Mouse (Mus musculus): ENCODE measurements around the gene Cdca7.

Gene Cdca7

DNA sequence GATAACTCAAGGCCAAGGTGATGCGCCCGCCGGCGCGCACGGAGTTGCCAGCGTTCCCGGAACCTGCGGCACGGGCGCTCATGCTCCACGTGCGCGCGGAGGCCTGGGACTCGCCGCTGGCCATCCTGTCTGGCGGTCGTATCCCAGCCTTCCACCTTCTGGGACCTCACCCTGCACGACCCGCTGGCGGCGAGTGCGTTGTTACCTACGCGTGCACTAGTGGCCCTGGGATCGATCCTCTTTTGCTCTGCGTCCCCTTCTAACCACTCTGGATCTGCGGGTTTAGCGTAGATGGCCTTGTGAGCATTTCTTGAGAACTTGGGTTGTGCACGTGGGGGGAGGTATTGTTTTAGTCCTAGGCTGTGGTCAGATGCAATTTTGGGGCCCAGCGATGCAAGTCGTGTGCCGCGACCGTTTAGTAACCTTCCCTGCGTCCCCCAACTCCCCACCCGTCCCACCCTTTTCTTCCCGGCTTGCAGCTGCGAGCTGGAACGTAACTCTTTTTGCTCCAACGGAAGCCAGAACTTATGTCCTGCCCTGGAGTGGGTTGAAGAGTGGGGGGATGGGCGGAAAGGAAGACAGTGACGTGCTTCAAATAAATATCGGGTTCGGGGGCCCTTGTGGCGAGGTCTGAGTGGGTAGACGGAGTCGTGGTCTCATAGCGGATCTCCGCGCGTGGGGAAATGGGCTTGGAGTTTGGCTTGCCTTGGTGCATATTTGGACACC, 690 bp downstream of the Cdca7 start:
- CTCF ChIA-PET = no interaction called here
- POLR2A ChIA-PET = interaction anchor here (0.5 to 6.9 kb wide), 30 partner anchors 8 to 1623 kb away, joined by 3 to 55 read pairs (median 4); partner anchors contain the start of gene Sp3 (in 1 of the 4)

GRCm38 (mm10) chr2:72477221-72477620, 1.3 kb downstream of the Cdca7 start:
- ChIA-PET CTCF (no interaction called here), POLR2A (interaction anchor here in 3 of 4 experiments (0.5 to 6.9 kb wide), 7 partner anchors 10 to 1623 kb away, joined by 3 to 55 read pairs (median 6); no protein-coding TSS in a partner anchor)

DNA sequence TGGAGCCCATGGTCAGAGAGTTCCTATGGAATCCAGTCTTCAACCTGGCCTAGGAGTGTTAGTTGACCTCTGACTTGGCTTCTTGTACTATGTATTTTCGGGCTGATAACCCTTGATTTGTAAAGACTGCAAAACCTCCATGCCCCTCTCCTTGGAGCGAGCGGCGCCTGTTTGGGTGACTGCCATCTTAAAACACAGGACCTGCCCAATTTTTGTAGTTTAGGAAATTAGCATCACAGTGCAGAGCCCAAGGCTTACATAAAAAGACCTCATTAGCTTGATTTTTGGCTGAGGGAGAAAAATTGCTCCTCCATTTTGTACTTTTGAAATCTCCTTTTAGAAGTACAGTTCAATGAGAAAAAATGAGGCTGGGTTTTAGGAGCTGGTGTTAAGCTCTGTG, 2.2 kb downstream of the Cdca7 start:
- ChIA-PET POLR2A (interaction anchor here in 2 of 4 experiments (2.0 to 6.9 kb wide), 4 partner anchors 9 to 31 kb away, joined by 6 to 55 read pairs (median 21); no protein-coding TSS in a partner anchor), CTCF (no interaction called here)

GRCm38 (mm10) chr2:72478921-72479320, 3.0 kb downstream of the Cdca7 start:
- CTCF ChIA-PET = no interaction called here
- POLR2A ChIA-PET = interaction anchor here in 2 of 4 experiments (0.6 to 6.9 kb wide), 7 partner anchors 8 to 435 kb away, joined by 3 to 55 read pairs (median 6); no protein-coding TSS in a partner anchor

- CTCF ChIA-PET = interaction anchor here in 2 of 4 experiments (0.6 to 1.1 kb wide), 2 partner anchors 276 to 386 kb away, joined by 3 to 4 read pairs; no protein-coding TSS in a partner anchor
- POLR2A ChIA-PET = interaction anchor here in 2 of 4 experiments (0.6 to 6.9 kb wide), 15 partner anchors 8 to 434 kb away, joined by 3 to 55 read pairs (median 4); no protein-coding TSS in a partner anchor
These were observed 3.9 kb downstream of the Cdca7 start for GRCm38 (mm10) chr2:72479818-72480217.

- ChIA-PET POLR2A (interaction anchor here (0.6 to 3.4 kb wide), 13 partner anchors 8 to 240 kb away, joined by 3 to 27 read pairs (median 4); partner anchors contain the start of gene Cdca7 (in 4 of the 4)), CTCF (interaction anchor here in 1 of 4 experiments (1.0 kb wide), 1 partner anchor 16 kb away, joined by 3 read pairs; no protein-coding TSS in a partner anchor)
These were observed 15.7 kb downstream of the Cdca7 start for GRCm38 (mm10) chr2:72491650-72492049.

- POLR2A ChIA-PET = interaction anchor here in 3 of 4 experiments (1.5 to 3.4 kb wide), 4 partner anchors 13 to 18 kb away, joined by 3 to 27 read pairs (median 10); partner anchors contain the start of gene Cdca7 (in 2 of the 3)
- CTCF ChIA-PET = no interaction called here
These were observed 17.1 kb downstream of the Cdca7 start for GRCm38 (mm10) chr2:72493039-72493438.

DNA sequence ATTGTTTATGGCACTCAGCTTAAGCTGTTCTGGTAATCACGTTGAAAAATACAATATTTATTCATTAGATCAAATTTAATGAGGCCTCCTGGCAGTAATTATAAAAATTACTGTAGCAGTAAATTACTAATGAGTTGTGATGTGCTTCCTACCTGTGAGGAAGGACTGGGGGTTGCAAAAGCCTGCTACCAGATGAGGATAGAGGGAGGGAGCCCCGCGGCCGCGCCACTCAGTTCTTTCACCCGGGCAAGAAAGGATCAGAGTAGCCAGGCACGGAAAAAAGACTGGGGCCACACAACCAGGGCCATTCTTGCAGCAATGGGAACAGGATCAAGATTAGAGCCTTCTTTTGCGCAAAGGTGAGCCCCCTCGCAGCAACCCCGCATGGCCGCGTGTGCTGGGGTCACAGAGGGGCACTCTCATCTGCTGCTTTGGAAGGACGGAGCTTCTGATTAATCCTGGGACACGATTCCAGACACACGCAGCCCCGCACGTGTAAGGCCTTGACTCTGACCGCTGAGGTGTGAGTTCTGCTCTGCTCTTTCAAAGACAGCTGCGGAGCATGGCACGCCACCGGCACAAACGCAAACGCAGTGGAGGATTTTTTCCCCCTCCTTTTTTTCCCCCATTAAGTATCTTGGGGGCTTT, 23.2 kb downstream of the Cdca7 start:
- ChIA-PET POLR2A (interaction anchor here in 2 of 4 experiments (0.6 to 3.9 kb wide), 16 partner anchors 8 to 676 kb away, joined by 3 to 23 read pairs (median 4); partner anchors contain the start of gene Cdca7 (in 1 of the 2)), CTCF (interaction anchor here in 2 of 4 experiments (0.6 kb wide), 2 partner anchors 205 to 233 kb away, joined by 3 read pairs; no protein-coding TSS in a partner anchor)

- ChIA-PET POLR2A (interaction anchor here in 2 of 4 experiments (0.6 to 3.9 kb wide), 17 partner anchors 8 to 676 kb away, joined by 3 to 23 read pairs (median 4); partner anchors contain the start of gene Cdca7 (in 1 of the 2)), CTCF (interaction anchor here in 1 of 4 experiments (0.6 kb wide), 1 partner anchor 232 kb away, joined by 3 read pairs; no protein-coding TSS in a partner anchor)
These were observed 23.9 kb downstream of the Cdca7 start for GRCm38 (mm10) chr2:72499782-72500411.

DNA sequence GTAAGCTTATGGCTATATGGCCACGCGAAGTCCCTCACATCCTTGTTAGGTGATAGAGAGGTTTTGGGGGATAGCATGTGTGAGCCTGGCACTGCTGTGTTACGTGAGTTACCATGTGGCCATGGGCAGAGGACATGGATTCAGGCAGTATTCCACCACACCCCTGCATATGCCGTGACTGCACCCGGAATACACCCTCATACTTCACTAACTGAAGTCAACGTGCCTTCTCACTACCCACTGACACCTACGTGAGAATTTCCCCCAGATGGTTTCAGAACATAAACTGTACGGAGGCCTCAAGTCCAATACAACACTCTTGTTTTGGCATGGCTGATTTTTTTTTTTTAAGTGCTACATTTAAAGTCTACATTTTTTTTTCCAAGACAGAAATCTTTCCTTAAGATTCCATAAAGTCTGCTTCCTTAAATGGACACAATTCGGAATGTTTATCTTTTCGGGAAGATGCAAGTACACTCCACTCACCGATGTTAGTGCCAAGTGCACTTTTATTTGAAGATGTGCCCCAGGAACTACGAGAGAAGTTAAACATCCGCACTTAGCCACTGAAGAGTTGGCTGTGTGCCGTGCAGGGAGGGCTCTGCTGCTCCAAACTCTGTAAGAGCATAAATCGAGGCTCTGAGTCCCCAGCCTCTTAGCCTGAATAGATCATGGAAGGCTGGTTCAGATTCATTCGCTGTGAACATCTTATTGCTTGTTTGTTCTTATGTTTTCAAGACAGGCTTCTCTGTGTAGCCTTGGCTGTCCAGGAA, 26.3 kb downstream of the Cdca7 start:
- ChIA-PET POLR2A (interaction anchor here in 1 of 4 experiments (0.9 to 3.9 kb wide), 2 partner anchors 11 to 27 kb away, joined by 3 to 23 read pairs; partner anchors contain the start of gene Cdca7), CTCF (no interaction called here)

DNA sequence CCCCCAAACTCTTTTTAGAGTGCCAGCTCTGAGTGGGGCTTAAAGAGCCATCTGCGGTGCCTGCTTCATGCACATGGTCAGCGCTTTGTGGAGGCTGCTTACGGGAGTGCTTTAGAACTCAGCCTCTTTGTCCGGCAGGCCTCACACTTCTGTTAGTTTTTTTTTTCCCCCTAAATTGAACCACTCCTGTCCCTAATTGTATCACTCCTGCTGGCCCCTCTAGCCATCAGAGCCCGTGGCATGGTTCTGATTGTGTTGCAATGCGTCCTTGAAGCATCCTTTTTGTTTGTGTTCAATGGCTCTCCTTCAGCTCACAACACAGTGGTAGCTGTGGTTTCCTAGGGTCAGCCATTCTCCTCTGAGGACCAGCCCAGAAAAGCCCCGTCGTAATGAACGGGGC, 27.7 kb downstream of the Cdca7 start:
- CTCF ChIA-PET = no interaction called here
- POLR2A ChIA-PET = interaction anchor here in 1 of 4 experiments (2.7 kb wide), 1 partner anchor 12 kb away, joined by 7 read pairs; no protein-coding TSS in a partner anchor

GRCm38 (mm10) chr2:72507855-72508635, 32.1 kb downstream of the Cdca7 start:
- CTCF ChIA-PET = interaction anchor here in 2 of 4 experiments (0.6 to 0.8 kb wide), 2 partner anchors 305 to 611 kb away, joined by 3 read pairs; no protein-coding TSS in a partner anchor
- POLR2A ChIA-PET = interaction anchor here in 2 of 4 experiments (0.8 to 1.5 kb wide), 7 partner anchors 8 to 179 kb away, joined by 3 to 5 read pairs (median 4); partner anchors contain the start of gene Cdca7 (in 1 of the 2)

DNA sequence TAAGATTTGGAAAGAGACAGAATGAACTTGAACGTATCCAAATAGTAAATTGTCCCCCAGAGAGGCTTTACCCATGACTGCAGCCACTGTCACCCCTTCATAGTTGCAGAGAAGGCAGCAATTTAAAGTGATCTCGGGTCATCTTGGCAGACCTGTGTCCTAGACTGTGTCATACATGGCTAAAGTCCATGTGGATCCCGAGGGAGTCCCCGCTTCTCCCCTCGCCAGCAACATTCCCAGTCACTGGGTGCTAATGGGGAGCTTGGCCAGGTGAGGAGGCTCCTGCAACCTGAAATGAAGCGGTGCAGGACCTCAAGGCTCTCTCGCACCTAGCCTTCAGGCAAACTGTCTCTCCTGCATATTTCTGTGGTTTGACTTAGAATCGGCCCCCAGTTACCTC, 32.9 kb downstream of the Cdca7 start:
- CTCF ChIA-PET = no interaction called here
- POLR2A ChIA-PET = interaction anchor here in 2 of 4 experiments (0.6 to 1.5 kb wide), 6 partner anchors 9 to 180 kb away, joined by 3 to 13 read pairs (median 4); no protein-coding TSS in a partner anchor

GRCm38 (mm10) chr2:72515526-72515925, 39.6 kb downstream of the Cdca7 start:
- POLR2A ChIA-PET = interaction anchor here in 3 of 4 experiments (0.6 to 2.0 kb wide), 11 partner anchors 8 to 826 kb away, joined by 3 to 7 read pairs (median 3); partner anchors contain the start of gene Cdca7 (in 2 of the 3)
- CTCF ChIA-PET = interaction anchor here in 3 of 4 experiments (0.6 to 1.6 kb wide), 7 partner anchors 11 to 763 kb away, joined by 3 to 5 read pairs (median 4); no protein-coding TSS in a partner anchor

DNA sequence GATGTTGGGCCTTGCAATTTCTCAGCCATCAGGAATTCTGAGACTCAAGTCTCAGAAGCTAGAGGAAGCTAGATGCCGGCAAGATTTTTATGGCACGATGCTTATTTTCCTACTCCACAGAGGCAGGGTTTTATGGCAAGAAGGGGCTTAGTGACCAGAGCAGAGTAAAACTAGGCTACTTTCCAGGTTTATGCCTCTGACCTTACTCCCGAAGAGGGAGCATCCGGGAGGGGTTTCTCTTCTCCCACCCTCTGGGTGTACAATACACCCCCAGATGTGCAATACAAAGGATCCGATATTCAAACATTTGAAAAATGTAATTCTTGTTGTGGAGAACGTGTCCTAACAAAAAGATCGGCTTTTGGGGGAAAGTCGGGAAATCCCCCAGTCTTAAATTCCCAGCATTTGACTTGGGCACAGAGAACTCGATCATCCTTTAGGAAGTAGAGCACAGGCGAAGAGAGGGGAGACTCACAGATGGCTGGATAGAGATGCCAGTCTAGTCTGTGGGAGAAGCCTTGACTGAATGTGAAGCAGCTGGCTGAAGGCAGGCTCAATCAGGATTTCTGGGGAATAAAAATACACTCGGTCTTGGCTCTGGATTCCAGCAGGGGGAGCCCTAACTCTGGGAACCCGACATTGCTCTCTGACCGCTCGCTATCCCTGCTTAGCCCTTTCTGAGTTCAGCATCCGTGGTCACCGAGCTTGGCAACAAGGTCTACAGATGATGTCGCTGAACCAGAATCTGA, 40.2 kb downstream of the Cdca7 start:
- ChIA-PET CTCF (interaction anchor here in 3 of 4 experiments (0.5 to 1.6 kb wide), 18 partner anchors 10 to 1952 kb away, joined by 3 to 11 read pairs (median 3); no protein-coding TSS in a partner anchor), POLR2A (interaction anchor here in 3 of 4 experiments (0.5 to 2.0 kb wide), 13 partner anchors 11 to 827 kb away, joined by 3 to 7 read pairs (median 3); partner anchors contain the start of gene Cdca7 (in 2 of the 3))

- CTCF ChIA-PET = interaction anchor here (0.5 to 1.6 kb wide), 13 partner anchors 10 to 1952 kb away, joined by 3 to 11 read pairs (median 3); no protein-coding TSS in a partner anchor
- POLR2A ChIA-PET = interaction anchor here in 2 of 4 experiments (0.5 to 2.0 kb wide), 10 partner anchors 12 to 797 kb away, joined by 3 to 7 read pairs (median 3); partner anchors contain the start of gene Cdca7 (in 1 of the 2)
These were observed 40.7 kb downstream of the Cdca7 start for GRCm38 (mm10) chr2:72516720-72517089.

All from embryonic stem cell, embryonic (primary cell).